Mouse (Mus musculus) liver, adult 2 months (tissue): ENCODE measurements around the gene Sart3. TPM values are rescaled to one million over a fixed set of nuclear protein-coding genes. Genes with fewer than 3 reads are reported as not detected.
"Not testable (repeated sequence)": the region's sequence is repeated elsewhere in the genome, so short reads cannot be mapped to it uniquely, and the experiment has no call there.

Source experiments
- DNase-seq: peaks from one replicate; pipeline ENCODE4 v3.0.0-alpha.2; 2011; ENCODE audit warnings: low read depth, low spot score; ENCODE audit errors: extremely low read depth
- H3K27ac ChIP-seq: fragments of 200-500 bp; replicated peaks from 2 replicates; pipeline ENCODE4 v1.5.1; 2012; ENCODE audit warnings: low read depth, mild to moderate bottlenecking, control low read depth, inconsistent platforms, low read length; ENCODE audit not compliant: insufficient read depth
- H3K27me3 ChIP-seq: fragments of 200-500 bp; 2 replicates; pipeline ENCODE4 v1.6.1; 2012; ENCODE audit warnings: mild to moderate bottlenecking, moderate library complexity, low read length, inconsistent platforms; ENCODE audit not compliant: control insufficient read depth, insufficient read depth
- H3K36me3 ChIP-seq: fragments of 200-500 bp; 2 replicates; pipeline ENCODE4 v1.6.1; 2012; ENCODE audit warnings: low read length, inconsistent platforms; ENCODE audit not compliant: control insufficient read depth, insufficient read depth
- H3K4me1 ChIP-seq: fragments of 200-500 bp; 2 replicates; pipeline ENCODE4 v1.6.1; 2011; ENCODE audit warnings: low read length; ENCODE audit not compliant: control insufficient read depth, insufficient read depth
- H3K4me3 ChIP-seq: fragments of 200-500 bp; 2 replicates; pipeline ENCODE4 v1.5.1; 2011; ENCODE audit warnings: low read depth, mild to moderate bottlenecking, control low read depth, low read length, moderate library complexity; ENCODE audit not compliant: insufficient read depth
- H3K79me2 ChIP-seq: fragments of 200-500 bp; 2 replicates; pipeline ENCODE4 v1.6.1; 2012; ENCODE audit warnings: inconsistent platforms, mild to moderate bottlenecking, low read length, moderate library complexity; ENCODE audit not compliant: control insufficient read depth, insufficient read depth
- H3K9ac ChIP-seq: fragments of 200-500 bp; 2 replicates; pipeline ENCODE4 v1.6.1; 2012; ENCODE audit warnings: low read depth, mild to moderate bottlenecking, control low read depth, inconsistent platforms, low read length
- CTCF ChIP-seq: fragments of 200-500 bp; IDR thresholded peaks from 2 replicates; pipeline ENCODE4 v1.5.1; 2011; ENCODE audit warnings: low read depth, low read length, control low read depth
- POLR2A ChIP-seq: fragments of 200-500 bp; IDR thresholded peaks from 2 replicates; pipeline ENCODE4 v1.6.1; 2011; ENCODE audit warnings: low read length, control low read depth; ENCODE audit not compliant: insufficient read depth; ENCODE audit errors: extremely low read depth
- WGBS: fragments of 180-500 bp; shearing (Covaris S2); methylation state at CpG from one replicate; pipeline ENCODE4 v1.1.7; 2018; 5-methylcytosine and 5-hydroxymethylcytosine counted together
- polyA plus RNA-seq: library from polyadenylated mRNA; depleted of rRNA; stranded (reverse); fragments of >200 nt; gene quantifications from 2 replicates; pipeline ENCODE4 v1.2.3, GENCODE M21; 2012
- total RNA-seq: library from RNA; depleted of rRNA; stranded (reverse); fragments of >200 nt; gene quantifications from 2 replicates; pipeline ENCODE4 v1.2.3, GENCODE M21; 2014

The Sart3 gene
- total and polyA plus RNA-seq, 2 experiments = 6.0 to 9.0 TPM

DNA sequence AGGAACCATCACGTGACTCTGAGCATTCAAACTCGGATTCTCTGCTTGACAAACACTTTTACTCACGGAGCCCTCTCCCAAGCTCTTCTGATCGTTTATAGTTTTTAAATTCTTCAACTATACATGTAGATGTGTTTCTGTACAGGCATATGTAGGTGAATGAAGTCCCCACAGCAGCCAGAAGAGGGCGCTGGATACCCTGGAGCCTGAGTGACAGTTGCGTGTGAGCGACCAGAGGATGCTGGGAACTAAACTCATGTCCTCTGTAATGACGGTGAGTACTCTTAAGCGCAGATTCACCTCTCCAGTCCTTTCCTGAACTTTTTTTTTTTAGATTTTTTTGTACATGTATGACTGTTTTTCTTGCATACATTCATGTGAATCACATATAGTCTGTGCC lies 41.3 kb upstream of the Sart3 start:
- H3K9ac ChIP-seq = no peak overlapping the region
- WGBS = 24% methylated on average over 9 of the region's 9 CpGs
- H3K4me3 ChIP-seq = no peak overlapping the region
- no peaks in the 10 kb centered on the region for H3K36me3 ChIP-seq
- H3K79me2 ChIP-seq = no peaks in the 10 kb centered on the region
- DNase-seq = peak; percentile 19
- H3K4me1 ChIP-seq = no peaks in the 10 kb centered on the region
- no peak for TF ChIP-seq POLR2A
- TF ChIP-seq CTCF = peak; percentile 67
- no peak overlapping the region for H3K27ac ChIP-seq
- H3K27me3 ChIP-seq = no peaks in the 10 kb centered on the region

DNA sequence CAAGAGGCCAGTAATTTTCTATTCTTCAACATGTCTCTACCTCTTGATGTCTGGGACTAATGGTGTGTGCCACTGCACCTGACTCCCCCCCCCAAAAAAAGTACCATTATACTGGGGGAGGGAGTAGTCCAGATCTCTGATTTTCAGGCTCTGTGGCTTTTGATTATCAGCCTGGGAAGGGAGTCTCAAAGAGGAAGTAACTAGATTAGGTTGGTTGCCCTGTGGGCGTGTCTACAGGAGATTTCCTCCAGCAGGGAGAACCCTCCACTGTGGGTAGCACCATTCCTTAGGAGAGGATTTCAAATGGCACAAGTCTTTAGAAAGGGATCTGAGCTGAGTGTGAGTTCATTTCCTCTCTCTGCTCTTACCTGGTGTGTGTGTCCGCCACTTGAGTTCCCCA lies 40.3 kb upstream of the Sart3 start:
- Histone ChIP-seq H3K36me3 (no peaks in the 10 kb centered on the region), H3K79me2 (no peaks in the 10 kb centered on the region), H3K4me3 (no peak overlapping the region), H3K4me1 (no peaks in the 10 kb centered on the region), H3K9ac (no peak overlapping the region), H3K27ac (no peak overlapping the region), H3K27me3 (no peaks in the 10 kb centered on the region)
- WGBS = 85% methylated on average over 2 of the region's 2 CpGs
- no peak for DNase-seq
- TF ChIP-seq POLR2A (no peak), CTCF (no peak)

DNA sequence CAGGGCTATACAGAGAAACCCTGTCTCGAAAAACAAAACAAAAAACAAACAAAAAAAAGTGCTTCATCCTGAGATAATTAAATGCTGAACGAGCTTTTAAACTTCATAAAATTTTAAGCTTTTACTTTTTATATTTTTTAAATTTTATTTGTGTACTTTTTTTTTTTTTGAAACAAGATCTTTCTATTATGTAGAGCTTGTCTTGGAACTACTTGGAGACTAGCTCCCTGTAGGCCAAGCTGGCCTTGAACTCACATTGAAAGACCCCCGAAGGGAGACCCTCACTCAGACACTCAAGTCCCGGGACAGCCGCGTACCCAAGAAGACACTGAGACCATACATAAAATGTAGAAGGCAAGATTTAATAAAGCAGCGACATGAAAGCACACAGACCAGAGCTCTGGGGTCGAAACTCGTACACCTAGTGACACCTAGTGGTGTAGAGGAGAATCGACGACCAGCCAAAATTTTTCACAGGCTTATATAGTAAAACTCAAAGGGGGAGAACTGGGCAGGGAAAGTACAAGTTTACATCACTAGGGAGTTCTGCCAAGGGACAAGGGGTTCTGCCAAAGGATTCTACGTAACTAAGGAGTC lies 39.6 kb upstream of the Sart3 start:
- DNase-seq, H3K9ac ChIP-seq, H3K4me3 ChIP-seq, H3K27me3 ChIP-seq, H3K4me1 ChIP-seq, H3K79me2 ChIP-seq, H3K27ac ChIP-seq, H3K36me3 ChIP-seq: not testable (repeated sequence)
- peak; percentile 8; the same call in 1 of the 2 replicates for TF ChIP-seq CTCF
- 22% methylated on average over 11 of the region's 12 CpGs for WGBS

DNA sequence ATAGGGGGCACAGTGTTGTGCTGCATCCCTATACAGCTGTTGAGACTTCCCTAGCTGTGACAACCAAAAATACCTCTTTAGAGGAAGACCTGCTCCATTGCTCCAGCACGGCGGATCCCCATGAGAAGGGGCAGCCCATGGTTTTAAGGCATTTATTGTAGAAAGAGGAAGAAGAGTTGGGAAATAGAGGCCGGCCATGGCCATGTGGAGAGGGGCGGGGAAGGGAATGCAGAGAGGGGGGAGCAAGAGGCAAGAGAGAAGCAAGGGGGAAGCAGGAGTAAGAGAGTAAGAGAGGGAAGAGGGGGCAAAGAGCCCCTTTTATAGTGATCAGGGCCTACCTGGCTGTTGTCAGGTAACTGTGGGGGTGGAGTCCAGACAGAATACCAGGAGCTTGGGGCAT lies 37.8 kb upstream of the Sart3 start:
- Histone ChIP-seq H3K79me2 (no peaks in the 10 kb centered on the region), H3K4me3 (no peak overlapping the region), H3K27ac (no peak overlapping the region), H3K4me1 (no peaks in the 10 kb centered on the region), H3K36me3 (no peaks in the 10 kb centered on the region), H3K9ac (no peak overlapping the region), H3K27me3 (no peaks in the 10 kb centered on the region)
- no peak for DNase-seq
- 88% methylated on average over 4 of the region's 4 CpGs for WGBS
- no peak for TF ChIP-seq CTCF
- TF ChIP-seq POLR2A = no peak

DNA sequence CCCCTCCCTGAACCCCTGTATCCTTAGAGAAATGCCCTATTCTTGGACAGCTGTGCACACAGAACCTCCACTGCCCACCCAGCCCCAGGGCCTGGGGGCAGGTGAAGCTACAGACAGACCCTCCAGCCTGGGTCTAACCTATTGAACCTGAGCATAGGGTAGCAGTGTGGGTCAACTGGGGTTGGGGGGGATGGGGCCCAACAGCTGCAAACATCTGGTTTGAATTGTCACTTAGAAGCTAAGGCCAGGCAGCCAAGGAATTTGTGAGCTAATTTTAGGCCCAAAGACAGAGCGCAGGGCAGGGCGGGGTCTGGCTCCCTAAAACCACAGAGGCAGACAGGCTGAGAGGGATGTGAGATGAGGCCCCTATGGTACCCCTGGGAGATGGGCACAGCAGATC lies 35.9 kb upstream of the Sart3 start:
- TF ChIP-seq CTCF (no peak), POLR2A (no peak)
- Histone ChIP-seq H3K79me2 (no peaks in the 10 kb centered on the region), H3K27me3 (no peaks in the 10 kb centered on the region), H3K9ac (no peak overlapping the region), H3K4me1 (no peaks in the 10 kb centered on the region), H3K4me3 (no peak overlapping the region), H3K36me3 (no peaks in the 10 kb centered on the region), H3K27ac (no peak overlapping the region)
- no peak for DNase-seq
- 89% methylated on average over 2 of the region's 2 CpGs for WGBS

DNA sequence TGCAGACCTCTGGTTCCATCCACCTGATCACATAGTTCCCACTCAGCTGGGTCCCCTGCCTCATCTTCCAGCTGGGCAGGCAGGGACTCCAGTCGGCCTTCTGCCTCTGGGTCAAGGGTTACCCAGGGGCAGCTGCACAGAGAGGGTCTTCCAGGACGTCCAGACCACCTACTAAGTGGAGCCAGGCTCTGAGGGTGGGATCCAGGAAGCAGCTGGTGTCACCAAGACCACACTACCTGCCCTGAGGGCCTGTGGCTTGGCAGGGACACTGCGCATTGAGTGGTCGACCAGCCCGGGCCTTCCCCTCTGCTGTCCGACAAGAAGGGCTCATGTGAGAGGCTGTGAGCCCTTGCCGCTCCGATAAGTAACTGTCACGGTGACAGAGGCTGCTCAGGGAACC lies 35.4 kb upstream of the Sart3 start:
- TF ChIP-seq POLR2A (no peak), CTCF (no peak)
- Histone ChIP-seq H3K4me3 (no peak overlapping the region), H3K27me3 (no peaks in the 10 kb centered on the region), H3K4me1 (no peaks in the 10 kb centered on the region), H3K36me3 (no peaks in the 10 kb centered on the region), H3K27ac (no peak overlapping the region), H3K79me2 (no peaks in the 10 kb centered on the region), H3K9ac (no peak overlapping the region)
- 76% methylated on average over 9 of the region's 9 CpGs for WGBS
- DNase-seq = no peak
